Mouse (Mus musculus): ENCODE data around the gene Rrp1. TPM values are rescaled to one million over a fixed set of nuclear protein-coding genes. Genes with fewer than 3 reads are reported as not detected.
"Not testable (repeated sequence)": the region's sequence is repeated elsewhere in the genome, so short reads cannot be mapped to it uniquely, and the experiment has no call there.

Rrp1 gene
- polyA plus RNA-seq, 1 experiment from 2014 or later, result 328 TPM

DNA sequence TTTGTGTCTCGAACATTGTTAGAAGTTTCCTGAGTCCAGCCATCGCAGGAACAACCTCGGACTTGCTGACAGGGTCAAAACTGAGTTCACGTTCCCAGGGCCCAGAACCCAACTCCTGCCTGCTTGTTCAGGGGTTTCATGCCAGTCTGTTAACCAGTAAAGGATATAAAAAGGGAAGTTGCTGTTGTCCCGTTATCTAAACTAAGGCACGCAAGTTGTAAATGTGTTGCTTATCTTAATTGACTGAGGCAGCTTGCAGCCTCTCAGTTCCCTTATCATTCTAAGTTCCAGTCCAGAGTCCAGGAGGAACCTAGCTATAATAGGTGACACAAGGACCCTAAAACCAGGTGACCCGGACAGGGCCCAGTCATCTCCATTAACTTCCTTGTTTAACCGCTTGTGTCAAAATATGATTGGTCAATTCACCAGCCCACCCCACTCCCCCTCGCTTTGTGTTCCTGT is 46.0 kb downstream of the Rrp1 start:
- Histone ChIP-seq H3K27me3 (ENCODE audit: insufficient read depth, low read length) (no peaks in the 10 kb centered on the region), H3K9me3 (ENCODE audit: low read length) (no peaks in the 10 kb centered on the region), H3K36me3 (ENCODE audit: insufficient read depth, low read length) (no peaks in the 10 kb centered on the region), H3K27ac (ENCODE audit: low read length) (no peak overlapping the region), H3K4me2 (replicated peaks; ENCODE audit: low read depth, low read length) (no peak overlapping the region), H3K4me1 (ENCODE audit: insufficient read depth, low read length) (no peaks in the 10 kb centered on the region; the same call in 1 of the 2 replicates), H3K4me3 (ENCODE audit: low read length) (no peak overlapping the region), H3K9ac (replicated peaks; ENCODE audit: low read length) (no peak overlapping the region)
- ATAC-seq (ENCODE audit: low FRiP score, low TSS enrichment), result no peak
- 53% methylated on average over 9 of the region's 9 CpGs for WGBS

DNA sequence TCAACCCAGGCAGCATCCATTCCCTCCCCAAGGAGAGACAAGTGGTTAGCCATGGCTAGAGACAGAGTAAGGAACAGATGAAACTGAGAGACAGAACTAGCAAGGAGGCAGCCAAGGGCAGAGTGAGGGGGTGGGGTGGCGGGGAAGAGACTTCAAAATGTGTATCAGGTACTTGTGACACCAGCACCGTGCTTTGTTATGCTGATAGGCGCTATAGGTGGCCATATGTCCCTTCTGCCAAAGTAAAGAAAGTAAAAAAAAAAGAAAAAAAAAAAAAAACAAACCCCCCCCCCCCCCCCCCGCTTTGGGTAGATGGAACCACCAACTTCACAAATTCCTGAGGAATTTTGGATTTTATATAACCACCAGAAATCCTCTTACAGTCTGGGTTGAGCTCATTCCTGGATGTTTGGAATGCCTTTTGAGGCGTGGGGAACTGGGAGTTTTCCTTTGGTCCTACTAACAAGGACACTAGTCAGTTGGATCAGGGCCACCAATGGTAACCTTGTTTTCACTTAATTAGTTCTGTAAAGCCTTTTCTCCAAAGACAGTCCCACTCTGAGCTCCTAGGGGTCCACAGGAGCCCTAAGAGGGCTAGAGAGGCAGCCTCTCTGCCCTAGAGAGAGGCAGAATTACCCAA is 46.5 kb downstream of the Rrp1 start:
- no peak overlapping the region for H3K9ac ChIP-seq (replicated peaks; ENCODE audit: low read length)
- WGBS, result 51% methylated on average over 5 of the region's 5 CpGs
- no peak for ATAC-seq (ENCODE audit: low FRiP score, low TSS enrichment)

DNA sequence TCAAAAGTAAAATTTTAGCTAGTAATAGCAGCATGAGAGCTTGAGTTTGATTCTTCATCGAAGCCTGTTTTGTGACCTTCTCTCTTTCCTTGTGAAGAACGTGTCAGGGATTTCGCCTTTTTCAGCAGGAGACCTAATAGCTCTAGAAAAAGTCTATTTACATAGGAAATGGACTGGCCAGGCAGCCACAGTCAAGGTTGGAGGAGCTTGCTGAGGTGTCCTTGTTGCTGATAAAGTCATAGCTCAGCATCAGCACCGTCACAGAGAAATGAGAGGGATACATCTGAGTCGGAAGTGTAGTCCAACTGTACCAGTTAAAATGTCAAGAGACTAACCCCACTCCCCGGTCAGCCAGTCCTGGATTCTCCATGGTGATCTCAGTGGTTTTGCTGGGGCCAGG is 47.3 kb downstream of the Rrp1 start:
- no peak overlapping the region for H3K27ac ChIP-seq (ENCODE audit: low read length)
- H3K4me1 ChIP-seq (ENCODE audit: insufficient read depth, low read length), result no peaks in the 10 kb centered on the region; the same call in 1 of the 2 replicates
- no peaks in the 10 kb centered on the region for H3K27me3 ChIP-seq (ENCODE audit: insufficient read depth, low read length)
- no peak overlapping the region for H3K9ac ChIP-seq (replicated peaks; ENCODE audit: low read length)
- H3K4me2 ChIP-seq (replicated peaks; ENCODE audit: low read depth, low read length), result no peak overlapping the region
- ATAC-seq (ENCODE audit: low FRiP score, low TSS enrichment), result no peak
- no peak overlapping the region for H3K4me3 ChIP-seq (ENCODE audit: low read length)
- no peaks in the 10 kb centered on the region for H3K36me3 ChIP-seq (ENCODE audit: insufficient read depth, low read length)
- no peaks in the 10 kb centered on the region for H3K9me3 ChIP-seq (ENCODE audit: low read length)
- WGBS, result 82% methylated on average over 6 of the region's 6 CpGs

More for the DNA sequence above, 46.5 kb downstream of the Rrp1 start:
- Histone ChIP-seq H3K4me1 (ENCODE audit: insufficient read depth, low read length) (no peaks in the 10 kb centered on the region; the same call in 1 of the 2 replicates), H3K9me3 (ENCODE audit: low read length) (no peaks in the 10 kb centered on the region), H3K4me2 (replicated peaks; ENCODE audit: low read depth, low read length) (no peak overlapping the region), H3K36me3 (ENCODE audit: insufficient read depth, low read length) (no peaks in the 10 kb centered on the region), H3K4me3 (ENCODE audit: low read length) (no peak overlapping the region), H3K27ac (ENCODE audit: low read length) (no peak overlapping the region), H3K27me3 (ENCODE audit: insufficient read depth, low read length) (no peaks in the 10 kb centered on the region)

DNA sequence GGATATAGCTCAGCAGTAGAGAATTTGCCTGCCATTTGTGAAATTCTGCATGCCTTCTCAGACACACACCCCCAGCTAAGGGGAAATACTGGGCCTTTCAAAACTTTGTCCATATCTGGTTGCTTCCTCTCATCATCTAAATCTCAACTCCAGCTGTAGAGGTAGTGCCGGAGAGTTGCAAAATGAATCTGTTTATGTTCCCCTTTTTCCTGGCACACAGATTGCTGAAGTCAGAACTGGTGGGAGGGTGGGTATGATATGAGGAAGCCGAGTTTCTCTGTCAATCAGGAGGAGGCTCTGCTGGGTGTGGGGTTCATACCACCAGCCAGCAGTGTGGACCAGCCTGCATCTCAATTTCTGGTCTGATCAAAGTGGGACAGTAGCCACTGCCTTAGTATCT is 48.7 kb downstream of the Rrp1 start:
- 77% methylated on average over 2 of the region's 2 CpGs for WGBS
- Histone ChIP-seq H3K4me1 (ENCODE audit: insufficient read depth, low read length) (no peaks in the 10 kb centered on the region; the same call in 1 of the 2 replicates), H3K9ac (replicated peaks; ENCODE audit: low read length) (no peak overlapping the region), H3K4me3 (ENCODE audit: low read length) (no peak overlapping the region), H3K36me3 (ENCODE audit: insufficient read depth, low read length) (no peaks in the 10 kb centered on the region), H3K4me2 (replicated peaks; ENCODE audit: low read depth, low read length) (no peak overlapping the region), H3K27me3 (ENCODE audit: insufficient read depth, low read length) (no peaks in the 10 kb centered on the region), H3K9me3 (ENCODE audit: low read length) (no peaks in the 10 kb centered on the region), H3K27ac (ENCODE audit: low read length) (no peak overlapping the region)
- ATAC-seq (ENCODE audit: low FRiP score, low TSS enrichment), result no peak

DNA sequence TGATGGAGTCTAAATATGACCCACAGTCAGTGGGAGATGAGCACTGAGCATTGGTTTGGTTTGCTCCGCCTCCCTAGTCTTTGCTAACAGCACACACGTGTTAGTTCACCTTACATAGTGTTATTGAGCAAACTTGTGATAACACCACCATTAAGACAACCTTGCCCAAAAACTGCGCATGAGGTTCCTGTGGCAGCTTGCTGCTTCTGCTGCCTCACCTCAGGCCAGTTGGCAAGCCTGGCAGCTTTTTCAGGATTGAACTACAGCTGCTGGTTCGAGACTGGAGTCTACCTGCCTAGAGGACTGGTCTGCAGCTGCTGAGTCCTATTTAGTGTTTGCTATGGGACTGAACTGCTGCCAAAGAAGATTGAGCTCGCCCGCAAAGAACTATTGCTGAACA is 49.5 kb downstream of the Rrp1 start:
- Histone ChIP-seq H3K27ac (ENCODE audit: low read length) (no peak overlapping the region), H3K4me1 (ENCODE audit: insufficient read depth, low read length) (no peaks in the 10 kb centered on the region; the same call in 1 of the 2 replicates), H3K36me3 (ENCODE audit: insufficient read depth, low read length) (no peaks in the 10 kb centered on the region), H3K4me2 (replicated peaks; ENCODE audit: low read depth, low read length) (no peak overlapping the region), H3K9ac (replicated peaks; ENCODE audit: low read length) (no peak overlapping the region), H3K9me3 (ENCODE audit: low read length) (no peaks in the 10 kb centered on the region), H3K27me3 (ENCODE audit: insufficient read depth, low read length) (no peaks in the 10 kb centered on the region), H3K4me3 (ENCODE audit: low read length) (no peak overlapping the region)
- no peak for ATAC-seq (ENCODE audit: low FRiP score, low TSS enrichment)
- 92% methylated on average over 6 of the region's 6 CpGs for WGBS

DNA sequence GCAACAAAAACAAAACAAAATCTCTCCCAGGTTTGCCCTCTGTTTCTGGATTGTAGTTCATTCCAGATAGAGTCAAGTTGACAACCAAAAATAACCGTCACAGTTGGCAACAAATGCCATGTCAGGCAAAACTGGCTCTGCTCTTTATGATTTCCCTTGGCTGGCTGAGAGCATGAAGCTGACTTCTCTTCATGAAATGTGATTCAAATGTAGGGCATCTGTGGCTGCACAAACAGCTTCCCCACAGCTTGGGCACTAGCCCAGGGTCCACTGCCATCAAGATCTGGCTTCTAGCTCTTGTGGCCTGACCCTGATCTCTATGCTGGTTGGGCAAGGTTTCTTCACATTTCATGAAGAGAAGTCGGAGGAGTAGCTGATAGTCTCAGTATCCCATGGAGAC is 50.9 kb downstream of the Rrp1 start:
- H3K36me3 ChIP-seq (ENCODE audit: insufficient read depth, low read length), result no peaks in the 10 kb centered on the region
- no peak overlapping the region for H3K4me3 ChIP-seq (ENCODE audit: low read length)
- no peak overlapping the region for H3K9ac ChIP-seq (replicated peaks; ENCODE audit: low read length)
- no peaks in the 10 kb centered on the region for H3K27me3 ChIP-seq (ENCODE audit: insufficient read depth, low read length)
- ATAC-seq (ENCODE audit: low FRiP score, low TSS enrichment), result no peak
- H3K27ac ChIP-seq (ENCODE audit: low read length), result no peak overlapping the region
- WGBS, result 86% methylated on average over 2 of the region's 2 CpGs
- H3K4me2 ChIP-seq (replicated peaks; ENCODE audit: low read depth, low read length), result no peak overlapping the region
- H3K4me1 ChIP-seq (ENCODE audit: insufficient read depth, low read length), result no peaks in the 10 kb centered on the region; the same call in 1 of the 2 replicates
- H3K9me3 ChIP-seq (ENCODE audit: low read length), result no peaks in the 10 kb centered on the region

DNA sequence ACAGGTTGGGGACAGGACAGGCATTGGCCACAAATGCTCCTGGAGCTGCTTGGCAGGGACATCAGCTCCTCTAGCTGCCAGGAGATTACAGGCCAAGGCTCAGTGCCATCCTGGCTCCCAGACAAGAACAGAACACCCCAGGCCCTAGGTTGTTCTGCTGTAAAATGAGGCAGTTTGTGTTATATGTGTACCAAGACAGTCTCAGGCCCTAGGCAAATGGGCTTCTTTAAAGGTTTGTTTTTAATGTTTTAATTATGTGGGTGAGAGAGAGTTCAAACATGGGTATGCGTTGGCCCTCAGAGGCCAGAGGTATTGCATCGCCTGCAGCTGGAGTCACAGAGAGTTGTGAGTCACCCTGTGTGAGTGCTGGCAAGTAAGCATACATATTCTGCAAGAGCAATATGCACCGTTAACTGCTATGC is 52.5 kb downstream of the Rrp1 start:
- Histone ChIP-seq H3K27me3 (ENCODE audit: insufficient read depth, low read length) (no peaks in the 10 kb centered on the region), H3K36me3 (ENCODE audit: insufficient read depth, low read length) (no peaks in the 10 kb centered on the region), H3K4me1 (ENCODE audit: insufficient read depth, low read length) (peaks cover 9% of the 10 kb centered on the region; the same call in 1 of the 2 replicates), H3K27ac (ENCODE audit: low read length) (no peak overlapping the region), H3K9me3 (ENCODE audit: low read length) (no peaks in the 10 kb centered on the region), H3K4me3 (ENCODE audit: low read length) (no peak overlapping the region), H3K4me2 (replicated peaks; ENCODE audit: low read depth, low read length) (no peak overlapping the region), H3K9ac (replicated peaks; ENCODE audit: low read length) (no peak overlapping the region; the same call in 1 of the 2 replicates)
- WGBS, result 79% methylated on average over 3 of the region's 3 CpGs
- ATAC-seq (ENCODE audit: low FRiP score, low TSS enrichment), result no peak

DNA sequence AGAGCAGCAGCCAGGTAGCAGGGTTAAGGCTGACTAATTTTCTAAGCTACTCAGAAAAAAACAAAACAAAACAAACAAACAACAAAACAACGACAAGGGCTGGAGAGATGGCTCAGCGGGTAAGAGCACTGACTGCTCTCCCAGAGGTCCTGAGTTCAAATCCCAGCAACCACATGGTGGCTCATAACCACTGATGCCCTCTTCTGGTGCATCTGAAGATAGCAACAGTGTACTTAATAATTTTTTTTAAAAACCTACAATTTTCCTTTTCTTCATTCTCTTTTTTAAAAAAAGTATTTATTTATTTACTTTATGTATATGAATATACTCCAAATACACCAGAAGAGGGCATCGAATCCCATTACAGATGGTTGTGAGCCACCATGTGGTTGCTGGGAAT is 53.8 kb downstream of the Rrp1 start:
- H3K4me1 ChIP-seq (ENCODE audit: insufficient read depth, low read length), result peaks cover 11% of the 10 kb centered on the region
- H3K4me3 ChIP-seq (ENCODE audit: low read length); H3K36me3 ChIP-seq (ENCODE audit: insufficient read depth, low read length); H3K27ac ChIP-seq (ENCODE audit: low read length); H3K4me2 ChIP-seq (replicated peaks; ENCODE audit: low read depth, low read length); H3K27me3 ChIP-seq (ENCODE audit: insufficient read depth, low read length); H3K9ac ChIP-seq (replicated peaks; ENCODE audit: low read length); ATAC-seq (ENCODE audit: low FRiP score, low TSS enrichment); H3K9me3 ChIP-seq (ENCODE audit: low read length): not testable (repeated sequence)
- WGBS, result 86% methylated on average over 3 of the region's 3 CpGs

DNA sequence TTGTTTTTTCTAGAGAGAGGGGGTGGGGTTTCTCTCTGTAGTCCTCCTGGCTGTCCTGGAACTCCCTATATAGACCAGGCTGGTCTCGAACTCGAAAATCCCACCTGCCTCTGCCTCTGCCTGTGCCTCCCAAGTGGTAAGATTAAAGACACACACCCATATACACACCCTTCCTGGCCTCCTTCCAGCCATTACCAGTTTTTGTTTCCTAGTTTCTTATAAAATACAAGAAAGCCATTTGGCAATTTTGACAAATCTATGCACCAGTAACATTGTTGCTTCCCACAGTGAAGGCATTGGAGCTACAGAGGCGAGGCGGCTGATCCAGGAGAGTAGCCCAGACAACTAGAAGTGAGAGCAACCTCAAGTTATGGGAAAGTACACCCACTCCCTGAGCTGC is 54.6 kb downstream of the Rrp1 start:
- no peaks in the 10 kb centered on the region for H3K9me3 ChIP-seq (ENCODE audit: low read length)
- no peak for ATAC-seq (ENCODE audit: low FRiP score, low TSS enrichment)
- no peak overlapping the region for H3K4me3 ChIP-seq (ENCODE audit: low read length)
- no peak overlapping the region for H3K4me2 ChIP-seq (replicated peaks; ENCODE audit: low read depth, low read length)
- no peaks in the 10 kb centered on the region for H3K27me3 ChIP-seq (ENCODE audit: insufficient read depth, low read length)
- peaks cover 18% of the 10 kb centered on the region for H3K4me1 ChIP-seq (ENCODE audit: insufficient read depth, low read length)
- H3K9ac ChIP-seq (replicated peaks; ENCODE audit: low read length), result no peak overlapping the region
- no peak overlapping the region for H3K27ac ChIP-seq (ENCODE audit: low read length)
- WGBS, result 88% methylated on average over 4 of the region's 4 CpGs
- no peaks in the 10 kb centered on the region for H3K36me3 ChIP-seq (ENCODE audit: insufficient read depth, low read length)

DNA sequence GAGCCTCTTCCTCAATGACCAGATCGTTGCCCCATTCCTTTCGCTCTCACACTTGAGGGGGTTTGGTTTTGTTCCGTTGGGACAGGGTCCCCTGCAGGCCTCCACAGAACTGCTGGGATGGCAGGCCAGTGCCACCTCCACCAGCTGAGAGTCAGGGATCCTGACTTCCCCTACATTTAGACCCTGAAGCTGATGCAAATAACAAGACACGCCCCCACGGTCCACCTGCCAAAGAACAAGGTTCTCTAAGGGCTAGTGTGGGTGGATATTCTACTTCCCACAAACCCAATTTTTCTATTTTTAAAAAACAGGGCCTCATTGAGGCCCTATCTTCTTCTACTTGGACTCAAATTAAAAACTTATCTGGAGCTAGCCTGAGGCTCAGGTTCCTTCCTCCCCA is 55.1 kb downstream of the Rrp1 start:
- no peaks in the 10 kb centered on the region for H3K36me3 ChIP-seq (ENCODE audit: insufficient read depth, low read length)
- no peaks in the 10 kb centered on the region for H3K9me3 ChIP-seq (ENCODE audit: low read length)
- no peak for ATAC-seq (ENCODE audit: low FRiP score, low TSS enrichment)
- H3K9ac ChIP-seq (replicated peaks; ENCODE audit: low read length), result no peak overlapping the region
- no peak overlapping the region for H3K4me3 ChIP-seq (ENCODE audit: low read length)
- H3K27ac ChIP-seq (ENCODE audit: low read length), result 0 out of 2 replicates have a peak overlapping the region, but pooled peaks have one; percentile 3
- H3K27me3 ChIP-seq (ENCODE audit: insufficient read depth, low read length), result no peaks in the 10 kb centered on the region
- 93% methylated on average over 5 of the region's 5 CpGs for WGBS
- no peak overlapping the region for H3K4me2 ChIP-seq (replicated peaks; ENCODE audit: low read depth, low read length)
- H3K4me1 ChIP-seq (ENCODE audit: insufficient read depth, low read length), result peaks cover 23% of the 10 kb centered on the region

All from kidney, embryonic 16.5 days (tissue).